Mouse (Mus musculus) hindbrain, postnatal 0 days (tissue): ENCODE measurements at regions not wholly inside any gene's neighbourhood (a gene's known extent, or its start where the extent isn't known, plus 50 kb on each side); places are given as distances from the start of the nearest gene placed in this dataset.

Experiments
- ATAC-seq: fragments of 200-750 bp; cut with Nextera tagmentation; 2 replicates; pipeline ENCODE4 v1.8.0; 2017; ENCODE audit warnings: mild to moderate bottlenecking, moderate TSS enrichment, moderate library complexity
- DNase-seq: peaks from one replicate; pipeline ENCODE4 v3.0.0-alpha.2; 2015; ENCODE audit warnings: low spot score
- H3K27ac ChIP-seq: fragments of 300-500 bp; sonication (generic); 2 replicates; pipeline ENCODE4 v1.5.1; 2014; ENCODE audit warnings: mild to moderate bottlenecking
- H3K27me3 ChIP-seq: fragments of 300-500 bp; sonication (generic); 2 replicates; pipeline ENCODE4 v1.6.1; 2014; ENCODE audit warnings: low read length, mixed read lengths; ENCODE audit not compliant: insufficient read depth
- H3K36me3 ChIP-seq: fragments of 300-500 bp; sonication (generic); 2 replicates; pipeline ENCODE4 v1.6.1; 2014; ENCODE audit warnings: low read length, mixed read lengths; ENCODE audit not compliant: insufficient read depth
- H3K4me1 ChIP-seq: fragments of 300-500 bp; sonication (generic); 2 replicates; pipeline ENCODE4 v1.6.1; 2014; ENCODE audit warnings: antibody characterized with exemption, low read length, mixed read lengths; ENCODE audit not compliant: insufficient read depth
- H3K4me2 ChIP-seq: fragments of 300-500 bp; sonication (generic); 2 replicates; pipeline ENCODE4 v1.6.1; 2014; ENCODE audit warnings: low read depth, mild to moderate bottlenecking, low read length, moderate library complexity, mixed read lengths
- H3K4me3 ChIP-seq: fragments of 300-500 bp; sonication (generic); 2 replicates; pipeline ENCODE4 v1.5.1; 2014; ENCODE audit warnings: low read length
- H3K9ac ChIP-seq: fragments of 300-500 bp; sonication (generic); replicated peaks from 2 replicates; pipeline ENCODE4 v1.6.1; 2014; ENCODE audit warnings: mild to moderate bottlenecking, low read length, moderate library complexity, mixed read lengths
- H3K9me3 ChIP-seq: fragments of 300-500 bp; sonication (generic); 2 replicates; pipeline ENCODE4 v1.6.1; 2016; ENCODE audit warnings: low read length, mixed read lengths
- CTCF ChIP-seq: IDR thresholded peaks from 2 replicates; pipeline ENCODE4 v1.5.1; 2016; ENCODE audit warnings: antibody characterized with exemption, control low read depth, low read depth
- WGBS: fragments of 180-500 bp; shearing (Covaris S2); extraction: QIAGEN DNeasy Blood & Tissue Kit; methylation state at CpG from one replicate; pipeline ENCODE4 v1.1.7; 2014; 5-methylcytosine and 5-hydroxymethylcytosine counted together

DNA sequence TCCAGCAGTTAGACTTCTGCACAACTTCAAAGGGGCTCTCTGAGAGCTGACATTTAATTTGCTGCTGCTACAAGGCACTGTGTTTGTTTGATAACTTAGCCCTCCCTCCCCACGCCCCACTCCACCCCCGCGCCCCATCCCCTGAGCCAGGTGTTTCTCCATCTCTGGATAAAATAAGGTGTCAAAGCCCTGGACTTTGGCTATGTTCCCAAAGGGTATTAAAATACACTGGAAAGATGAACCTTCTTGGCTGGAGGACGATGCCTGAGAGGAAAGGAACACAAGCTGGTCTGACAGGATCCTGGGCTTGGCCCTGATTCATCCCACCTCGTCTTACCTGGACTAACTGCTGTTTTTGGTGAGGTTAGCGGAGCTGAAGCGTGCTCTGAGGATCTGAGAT, 80.5 kb upstream of the Tsc22d2 start:
- Histone ChIP-seq H3K4me3 (no peak overlapping the region), H3K27ac (no peak overlapping the region), H3K9ac (no peak overlapping the region), H3K4me2 (no peak overlapping the region), H3K27me3 (no peaks in the 10 kb centered on the region), H3K4me1 (no peaks in the 10 kb centered on the region), H3K36me3 (no peaks in the 10 kb centered on the region), H3K9me3 (no peaks in the 10 kb centered on the region)
- ATAC-seq (no peak), DNase-seq (no peak)
- 68% methylated on average over 7 of the region's 7 CpGs for WGBS
- TF ChIP-seq CTCF, result no peak

GRCm38 (mm10) chr3:58335277-58335676, 79.2 kb upstream of the Tsc22d2 start:
- Histone ChIP-seq H3K27ac (no peak overlapping the region), H3K9me3 (no peaks in the 10 kb centered on the region), H3K4me2 (no peak overlapping the region), H3K4me3 (no peak overlapping the region), H3K9ac (no peak overlapping the region), H3K36me3 (no peaks in the 10 kb centered on the region), H3K4me1 (no peaks in the 10 kb centered on the region), H3K27me3 (no peaks in the 10 kb centered on the region)
- TF ChIP-seq CTCF, result no peak
- 55% methylated on average over 6 of the region's 6 CpGs for WGBS
- DNase-seq (no peak), ATAC-seq (no peak)

- H3K9me3 ChIP-seq, result no peaks in the 10 kb centered on the region
- H3K36me3 ChIP-seq, result no peaks in the 10 kb centered on the region
- 26% methylated on average over 5 of the region's 5 CpGs for WGBS
- H3K27ac ChIP-seq, result no peak overlapping the region
- no peaks in the 10 kb centered on the region for H3K4me1 ChIP-seq
- DNase-seq, result peak; percentile 1
- no peaks in the 10 kb centered on the region for H3K27me3 ChIP-seq
- ATAC-seq, result no peak
- no peak overlapping the region for H3K4me2 ChIP-seq
- no peak overlapping the region for H3K4me3 ChIP-seq
- H3K9ac ChIP-seq, result no peak overlapping the region
- no peak for TF ChIP-seq CTCF
These were observed 78.4 kb upstream of the Tsc22d2 start for GRCm38 (mm10) chr3:58336135-58336534.

GRCm38 (mm10) chr3:58336590-58336989, 77.9 kb upstream of the Tsc22d2 start:
- H3K9ac ChIP-seq, result no peak overlapping the region
- H3K4me3 ChIP-seq, result no peak overlapping the region
- H3K27ac ChIP-seq, result no peak overlapping the region
- no peaks in the 10 kb centered on the region for H3K4me1 ChIP-seq
- H3K9me3 ChIP-seq, result no peaks in the 10 kb centered on the region
- H3K4me2 ChIP-seq, result no peak overlapping the region
- TF ChIP-seq CTCF, result no peak
- no peak for DNase-seq
- 91% methylated on average over 6 of the region's 6 CpGs for WGBS
- H3K36me3 ChIP-seq, result no peaks in the 10 kb centered on the region
- no peak for ATAC-seq
- no peaks in the 10 kb centered on the region for H3K27me3 ChIP-seq

DNA sequence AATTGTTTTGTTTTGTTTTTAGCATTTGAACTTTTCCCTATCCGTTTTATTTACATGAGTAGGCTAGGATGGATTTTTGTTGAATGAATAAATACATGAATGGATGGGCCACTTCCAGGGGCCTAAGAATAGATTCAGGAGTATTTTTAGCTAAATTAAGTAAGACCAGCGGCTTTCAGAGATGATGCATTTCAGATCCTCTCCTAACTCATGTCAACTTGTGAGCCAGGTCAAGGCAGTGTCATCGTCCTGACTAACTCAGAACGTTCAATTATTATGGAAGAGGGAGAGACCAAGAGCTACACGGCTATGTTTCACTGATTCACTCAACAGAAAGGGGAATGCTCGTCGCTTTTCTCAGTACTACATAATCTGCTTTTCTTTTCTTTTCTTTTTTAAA, 75.5 kb upstream of the Tsc22d2 start:
- Histone ChIP-seq H3K27ac (no peak overlapping the region), H3K4me3 (no peak overlapping the region), H3K36me3 (no peaks in the 10 kb centered on the region), H3K27me3 (no peaks in the 10 kb centered on the region), H3K4me2 (no peak overlapping the region), H3K9me3 (no peaks in the 10 kb centered on the region), H3K9ac (no peak overlapping the region), H3K4me1 (no peaks in the 10 kb centered on the region)
- no peak for ATAC-seq
- DNase-seq, result no peak
- 83% methylated on average over 7 of the region's 7 CpGs for WGBS
- no peak for TF ChIP-seq CTCF

- TF ChIP-seq CTCF, result no peak
- no peak for DNase-seq
These were observed 72.4 kb upstream of the Tsc22d2 start for GRCm38 (mm10) chr3:58342096-58342495.

DNA sequence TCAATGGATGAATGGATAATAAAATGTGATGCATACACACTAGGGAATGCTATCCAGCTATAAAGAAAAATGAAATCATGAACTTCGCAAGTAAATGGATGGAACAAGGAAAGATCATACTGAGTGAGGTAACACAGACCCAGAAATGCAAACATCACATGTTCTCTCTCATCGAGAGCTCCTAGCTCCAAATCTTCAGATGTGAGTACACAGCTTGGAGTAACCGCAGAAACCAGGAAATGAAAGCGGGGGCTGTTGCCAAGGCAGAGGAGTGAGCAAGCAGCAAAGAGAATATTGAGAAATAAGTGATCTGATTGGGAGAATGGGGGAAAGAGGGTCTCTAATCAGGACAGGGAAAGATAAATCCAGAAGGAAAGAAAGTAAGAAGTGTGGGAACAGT, 52.0 kb upstream of the Tsc22d2 start:
- DNase-seq (no peak), ATAC-seq (no peak)
- no peaks in the 10 kb centered on the region for H3K36me3 ChIP-seq
- no peak overlapping the region for H3K4me3 ChIP-seq
- H3K27me3 ChIP-seq, result no peaks in the 10 kb centered on the region
- 86% methylated on average over 4 of the region's 4 CpGs for WGBS
- no peak for TF ChIP-seq CTCF
- no peak overlapping the region for H3K9ac ChIP-seq
- H3K4me1 ChIP-seq, result no peaks in the 10 kb centered on the region
- no peak overlapping the region for H3K27ac ChIP-seq
- no peaks in the 10 kb centered on the region for H3K9me3 ChIP-seq
- no peak overlapping the region for H3K4me2 ChIP-seq

More at GRCm38 (mm10) chr3:58342096-58342495, 72.4 kb upstream of the Tsc22d2 start:
- no peak for ATAC-seq
- no peak overlapping the region for H3K4me3 ChIP-seq
- H3K27ac ChIP-seq, result no peak overlapping the region
- H3K9me3 ChIP-seq, result no peaks in the 10 kb centered on the region
- no peak overlapping the region for H3K9ac ChIP-seq
- WGBS, result 61% methylated on average over 1 of the region's 1 CpGs
- no peaks in the 10 kb centered on the region for H3K4me1 ChIP-seq
- no peaks in the 10 kb centered on the region for H3K36me3 ChIP-seq
- no peaks in the 10 kb centered on the region for H3K27me3 ChIP-seq
- H3K4me2 ChIP-seq, result no peak overlapping the region
